Mouse (Mus musculus): Measurements from ENCODE around the gene Clasp1. TPM values are rescaled to one million over a fixed set of nuclear protein-coding genes. Genes with fewer than 3 reads are reported as not detected.

Gene Clasp1
- total RNA-seq (2021), result 10 to 100 TPM; 35.9 to 36.6 TPM
- long read RNA-seq, experiment 1, result 0 reads
- long read RNA-seq, experiment 2, full-length matches to known transcripts, result 1 of 5 reads
- long read RNA-seq, experiment 2, partial matches to known transcripts, result 2 of 5 reads
- long read RNA-seq, experiment 2, other reads (novel, unspliced or antisense), result 2 of 5 reads

DNA sequence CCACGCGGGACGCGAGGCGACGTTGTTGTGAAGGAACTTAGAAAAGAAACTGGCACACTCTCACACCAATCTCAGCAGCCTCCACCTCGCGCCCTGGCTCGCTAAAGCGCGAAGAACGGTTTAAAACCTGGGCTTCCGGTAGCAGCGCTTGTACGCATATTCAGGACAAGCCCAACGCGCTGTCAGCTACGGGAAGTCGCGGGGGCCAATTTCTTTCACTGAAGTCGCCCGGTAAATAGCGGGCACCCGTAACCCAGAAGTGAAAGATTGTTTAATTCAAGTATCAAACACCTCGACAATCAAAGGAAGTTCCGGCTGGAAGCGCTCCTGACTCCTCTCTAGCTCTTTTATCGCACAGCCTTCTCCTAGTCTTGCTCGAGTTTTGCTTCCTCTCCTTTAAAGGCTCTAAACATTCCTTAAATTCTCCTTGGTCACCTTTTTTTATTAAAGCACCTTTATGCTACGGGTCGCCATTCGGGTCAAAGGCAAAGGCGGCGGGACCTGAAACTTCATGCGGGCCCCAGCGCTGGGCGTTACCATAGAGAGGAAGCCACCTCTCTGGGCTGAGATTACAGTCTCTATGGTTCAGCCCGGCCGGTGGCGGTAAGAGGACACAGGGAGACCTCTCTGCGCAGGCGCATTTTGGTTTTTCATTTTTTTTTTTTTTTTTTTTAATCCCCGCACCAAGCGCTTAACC lies at the start of gene Clasp1:
Clasp1 (plus strand) TSS at position 302 of the 697 bp plus-strand sequence.
- DNase-seq (ENCODE audit: low spot score in 2 of 2), result peak; percentile 90 to 93

DNA sequence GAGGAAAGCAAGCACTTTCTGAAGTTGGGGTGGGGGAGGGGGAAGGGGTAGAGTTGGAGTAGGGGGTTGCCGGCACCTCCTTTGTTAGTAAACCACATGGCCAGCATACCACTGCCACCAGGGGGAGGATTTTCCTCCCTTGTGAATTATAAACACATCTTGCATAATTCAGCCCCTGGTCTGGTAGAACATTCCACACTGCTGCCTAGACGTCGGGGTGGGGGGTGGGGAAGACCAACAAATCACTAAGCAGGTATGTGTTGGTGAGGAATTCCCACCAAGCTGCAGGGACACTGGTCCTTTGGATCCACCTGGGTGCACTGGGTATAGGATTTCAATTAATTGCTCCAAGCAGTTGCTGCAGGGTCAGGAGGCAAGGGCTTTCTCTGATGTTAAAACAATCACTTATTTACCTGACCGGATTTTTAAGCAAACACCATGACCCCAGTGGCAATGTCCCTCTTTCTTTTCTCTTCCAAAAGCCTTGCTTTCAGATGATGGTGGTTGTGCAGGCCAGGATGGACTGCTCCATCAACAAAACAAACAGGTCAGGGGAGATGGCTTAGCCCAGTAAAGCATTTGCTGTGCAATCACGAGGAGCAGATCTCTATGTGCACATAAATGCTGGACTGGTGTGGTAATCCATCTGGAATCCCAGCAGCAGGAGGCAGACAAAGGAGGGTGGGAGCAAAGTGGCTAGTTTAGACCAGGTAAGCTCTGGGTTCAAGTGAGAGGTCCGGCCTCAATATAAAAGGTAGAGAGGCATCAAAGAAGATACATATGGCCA lies 45.0 kb upstream of the Clasp1 start:
- DNase-seq (ENCODE audit: low spot score in 2 of 2), result no peak

DNA sequence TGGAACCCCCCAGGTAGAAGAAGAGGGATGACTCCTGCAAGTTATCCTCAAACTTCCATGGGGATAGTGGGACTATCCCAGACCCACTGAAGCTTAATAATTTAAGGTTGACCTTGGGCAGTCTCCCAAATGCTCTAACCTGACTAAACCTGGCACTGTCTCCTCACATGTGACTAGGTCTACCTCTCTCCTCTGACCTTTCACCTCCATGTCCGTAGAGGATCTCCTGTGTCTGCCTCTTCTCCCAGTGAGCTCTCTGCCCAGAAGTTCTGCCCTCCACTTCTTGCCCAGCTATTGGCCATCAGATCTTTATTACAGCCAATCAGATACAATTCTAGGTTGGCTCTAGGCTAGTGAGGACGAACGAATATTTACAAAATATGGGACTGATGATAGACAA lies 38.9 kb upstream of the Clasp1 start:
- no peak for DNase-seq (ENCODE audit: low spot score in 2 of 2)

DNA sequence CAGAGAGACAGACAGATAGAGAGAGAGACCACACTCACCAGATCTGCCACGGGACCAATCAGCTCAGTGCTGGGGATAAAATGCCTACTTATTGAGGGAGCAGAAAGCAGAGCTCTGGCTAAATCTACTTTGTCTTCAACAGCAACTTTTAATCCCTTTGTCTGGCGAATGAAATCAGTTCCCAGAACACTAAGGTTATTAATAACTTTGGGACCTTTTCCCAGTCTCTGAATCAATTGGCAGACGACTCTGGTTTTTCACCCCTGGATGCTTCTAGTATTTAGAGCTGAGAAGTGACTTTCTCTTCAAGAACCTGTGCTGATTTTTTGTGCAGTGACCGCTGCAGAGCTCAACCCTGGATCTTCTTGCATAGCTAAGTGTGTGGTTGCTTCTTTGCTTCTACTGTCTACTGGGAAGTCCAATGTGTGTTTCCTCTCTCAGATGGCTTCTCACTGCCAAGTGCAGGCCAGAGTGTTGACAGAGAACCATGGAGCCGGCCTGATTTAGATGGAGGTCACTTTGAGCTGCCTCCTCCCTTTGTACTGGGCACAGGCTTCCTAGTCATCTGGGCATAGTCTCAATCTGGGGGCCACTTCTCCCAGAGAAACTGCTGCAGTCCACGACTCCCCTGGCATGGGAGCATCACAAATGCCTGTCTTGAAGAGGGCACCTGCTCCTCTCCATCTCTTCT lies 29.6 kb upstream of the Clasp1 start:
- no peak for DNase-seq (ENCODE audit: low spot score in 2 of 2)

DNA sequence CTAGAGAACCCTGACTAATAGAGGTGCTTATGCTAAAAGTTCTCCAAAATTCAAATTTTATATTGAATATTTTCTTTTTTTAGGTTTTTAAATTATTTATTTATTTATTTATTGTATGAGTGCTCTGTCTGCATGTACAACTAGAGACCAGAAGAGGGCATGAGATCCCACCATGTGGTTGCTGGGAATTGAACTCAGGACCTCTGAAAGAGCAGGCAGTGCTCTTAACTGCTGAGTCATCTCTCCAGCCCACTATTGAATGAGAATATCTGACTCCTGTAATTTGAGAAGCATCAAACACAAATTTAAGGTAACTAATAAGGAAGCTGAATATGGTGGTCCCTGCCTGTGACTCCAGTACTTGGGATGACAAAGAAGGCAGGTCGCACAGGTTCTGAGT lies 20.9 kb upstream of the Clasp1 start:
- no peak for DNase-seq (ENCODE audit: low spot score in 2 of 2)

DNA sequence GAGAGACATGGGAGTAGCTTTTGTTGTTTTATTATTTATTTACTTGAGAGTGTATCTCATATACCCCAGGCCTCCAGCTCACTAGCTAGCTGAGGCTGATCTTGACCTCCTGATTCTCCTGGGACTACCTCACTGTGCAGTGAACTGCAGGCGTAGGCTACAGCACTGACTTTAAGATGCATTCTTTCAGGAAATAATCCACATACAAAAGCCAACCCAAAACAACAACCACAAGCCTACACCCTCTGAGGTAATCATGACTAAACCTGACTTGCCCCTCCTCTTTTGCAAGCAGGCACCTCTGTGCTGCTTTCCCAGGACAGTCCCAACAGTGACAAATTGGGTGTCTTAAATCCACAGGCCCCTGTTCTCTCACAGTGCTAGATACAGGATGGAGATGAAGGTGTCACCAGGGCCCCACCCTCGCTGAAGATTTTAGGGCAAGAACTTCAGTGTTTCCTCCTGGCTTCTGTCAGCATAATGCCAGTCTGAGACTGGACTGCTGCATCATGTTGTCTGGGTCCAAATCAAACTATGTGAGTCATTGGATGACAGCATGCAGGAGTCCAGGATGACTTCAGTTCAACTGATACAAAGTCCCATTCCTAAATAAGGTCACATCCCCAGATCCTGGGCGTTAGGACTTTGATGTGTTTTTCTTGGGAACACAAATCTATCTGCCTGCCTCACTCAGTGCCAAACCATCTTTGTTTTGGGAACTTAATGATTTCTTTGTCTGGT lies 20.0 kb upstream of the Clasp1 start:
- DNase-seq (ENCODE audit: low spot score in 2 of 2), result peak in 1 of 2 experiments; percentile 30

DNA sequence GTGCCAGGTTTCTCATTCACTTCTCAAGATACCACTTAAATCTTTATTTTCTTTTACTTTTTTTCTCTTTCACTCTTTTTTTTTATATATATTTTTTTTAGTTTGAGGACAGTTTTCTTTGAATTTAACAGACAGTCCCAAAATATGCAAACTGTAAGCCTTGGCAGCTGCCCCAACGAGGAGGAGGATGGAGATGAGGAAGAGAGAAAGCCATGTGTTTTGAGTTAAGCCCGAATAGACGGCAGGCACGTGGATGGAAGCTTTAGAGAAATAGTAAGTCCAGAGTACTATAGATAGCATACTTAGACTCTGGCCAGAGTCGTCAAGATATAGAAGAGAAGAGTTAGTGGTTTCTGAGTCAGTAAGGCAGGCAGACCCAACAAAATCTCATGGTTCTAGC lies 11.1 kb upstream of the Clasp1 start:
- DNase-seq (ENCODE audit: low spot score in 2 of 2), result no peak

DNA sequence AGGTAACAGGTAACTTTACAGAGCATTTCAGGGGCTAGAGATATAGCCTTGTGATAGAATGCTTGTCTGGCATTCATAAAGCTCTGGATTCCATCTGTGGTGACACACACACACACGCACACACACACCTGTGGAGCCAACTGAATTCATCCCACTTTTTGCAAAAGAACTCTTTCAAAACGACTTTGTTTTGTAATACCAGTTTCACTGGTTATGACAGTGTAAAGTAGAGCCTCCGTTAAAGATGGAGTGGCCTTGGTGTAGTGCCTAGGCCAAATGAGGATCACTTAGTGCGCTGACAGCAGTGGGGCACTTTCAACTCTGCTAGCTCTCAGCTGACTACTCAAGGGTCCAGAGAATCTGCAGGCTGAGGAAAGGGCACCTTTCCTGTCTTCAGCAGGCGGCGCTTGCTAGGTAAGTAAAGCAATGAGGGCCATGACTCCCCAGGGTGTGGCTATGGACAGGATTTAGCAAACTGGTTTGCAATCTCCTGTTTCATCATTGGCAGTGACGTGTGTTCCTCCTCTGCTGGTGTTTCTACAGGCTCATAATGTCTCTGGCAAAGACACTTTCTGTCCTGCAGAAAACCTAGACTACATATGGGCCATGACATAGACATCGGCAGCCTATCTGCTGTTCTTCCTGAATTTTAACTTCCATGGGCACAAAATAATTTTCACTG lies 8.6 kb upstream of the Clasp1 start:
- DNase-seq (ENCODE audit: low spot score in 2 of 2), result no peak

DNA sequence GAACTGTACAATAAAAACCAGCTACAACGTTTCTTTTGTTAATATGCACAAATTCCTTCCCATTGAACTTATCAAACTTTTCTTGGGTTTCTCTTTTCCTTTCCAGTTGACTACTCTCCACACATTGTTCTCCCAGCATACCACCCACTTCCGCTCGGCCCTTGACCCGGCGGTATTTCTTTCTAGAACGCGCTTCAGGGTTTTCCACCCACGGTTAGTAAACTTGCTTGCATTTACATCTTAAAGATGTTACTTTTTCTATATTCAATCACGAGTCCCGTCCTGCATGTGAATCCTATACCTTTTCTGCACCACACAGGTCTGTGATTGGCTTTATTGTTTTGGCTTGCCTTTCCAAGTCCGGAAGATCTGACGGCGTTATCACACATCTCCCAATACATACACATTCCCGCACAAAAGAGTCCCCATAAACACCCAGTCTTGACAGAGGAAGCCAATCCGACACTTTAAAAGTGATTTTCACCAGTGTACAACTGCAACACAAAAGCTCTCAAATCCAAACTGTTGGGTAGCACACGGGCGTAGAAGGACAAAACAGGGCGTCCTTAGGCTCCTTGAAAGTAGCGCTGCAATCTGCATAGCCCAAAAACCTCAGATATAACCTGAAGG lies 616 bp upstream of the Clasp1 start:
- DNase-seq (ENCODE audit: low spot score in 2 of 2), result peak; percentile 56 to 64

DNA sequence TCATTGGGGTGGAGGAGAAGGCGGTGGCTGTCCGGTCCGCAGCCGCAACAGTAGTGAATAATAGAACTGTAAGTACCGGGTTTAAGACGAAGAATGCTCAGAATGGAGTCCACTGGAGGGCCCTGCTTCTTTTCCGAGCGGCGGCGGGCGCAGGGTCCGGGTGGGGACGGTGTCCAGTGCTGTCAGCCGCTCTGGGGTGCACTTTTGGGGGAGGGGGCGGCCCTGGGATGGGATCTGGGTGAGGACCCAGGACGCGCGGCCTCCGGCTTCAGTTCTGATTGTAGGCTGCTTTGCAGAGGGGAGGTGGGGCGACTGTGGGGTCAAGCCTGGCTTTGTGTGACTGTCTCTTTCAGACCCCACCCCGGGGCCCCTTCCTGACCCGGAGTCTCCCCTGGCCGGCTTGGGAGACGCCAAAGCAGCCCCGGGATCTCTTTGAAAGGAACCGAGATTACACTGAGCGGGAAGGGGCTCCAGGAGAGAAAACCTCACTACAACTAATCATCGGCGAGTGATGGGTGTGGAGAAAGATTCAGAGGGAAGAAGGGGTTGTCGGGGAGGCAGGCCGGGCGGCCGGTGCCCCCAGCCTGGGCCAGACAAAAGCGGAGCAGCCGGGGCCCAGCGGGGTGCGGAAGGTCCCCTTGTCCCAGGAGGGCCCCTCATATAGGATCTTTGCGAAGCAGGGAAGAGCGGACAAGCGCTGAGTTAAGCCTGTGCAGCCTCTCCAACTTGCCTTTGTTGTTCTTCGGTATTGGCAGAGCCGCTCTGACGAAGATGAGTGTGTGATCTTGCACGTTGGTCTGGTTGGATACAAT lies 802 bp downstream of the Clasp1 start:
- DNase-seq (ENCODE audit: low spot score in 2 of 2), result peak; percentile 49 to 63

DNA sequence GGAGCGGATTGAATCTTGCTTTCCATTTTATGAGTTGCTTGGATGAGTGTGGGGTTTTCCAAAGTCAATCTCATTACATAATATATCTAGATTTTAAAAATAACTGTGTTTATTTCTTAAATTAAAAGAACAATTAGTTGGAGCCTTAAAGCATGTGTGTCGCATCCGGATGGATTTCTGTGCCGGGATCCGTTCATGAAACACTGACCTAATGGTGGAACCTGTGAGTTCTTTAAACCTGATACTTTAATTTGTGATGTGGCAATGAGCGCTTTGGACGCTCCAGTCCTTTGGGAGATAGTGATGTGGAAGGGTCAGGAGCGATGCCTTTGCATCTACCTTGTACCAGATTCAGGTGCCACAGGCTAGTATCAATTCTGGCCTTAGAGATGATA lies 1.4 kb downstream of the Clasp1 start:
- no peak for DNase-seq (ENCODE audit: low spot score in 2 of 2)

DNA sequence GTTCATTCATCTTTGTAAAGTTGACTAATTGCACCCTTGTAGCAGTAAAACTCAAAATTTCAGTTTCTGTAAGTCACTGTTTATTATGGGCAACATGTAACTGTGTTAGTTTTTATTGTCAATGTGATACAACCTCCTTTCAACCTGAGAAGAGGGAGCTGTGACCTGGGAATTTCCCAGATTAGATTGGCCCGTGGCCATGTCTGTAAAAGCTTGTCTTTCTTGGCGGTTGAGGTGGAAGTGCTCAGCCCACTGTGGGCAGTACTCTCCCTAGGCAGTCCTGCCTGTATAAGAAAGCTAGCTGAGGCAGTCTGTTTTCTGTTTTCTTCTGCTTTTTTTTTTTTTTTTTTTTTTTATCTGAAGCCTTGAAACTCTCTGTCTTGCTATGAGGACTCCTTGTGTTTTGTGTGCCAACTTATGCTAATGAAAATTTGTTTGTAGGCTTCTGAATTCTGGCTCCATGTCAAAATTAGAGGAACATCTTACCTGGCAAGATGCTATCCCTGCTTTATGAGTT lies 2.1 kb downstream of the Clasp1 start:
- no peak for DNase-seq (ENCODE audit: low spot score in 2 of 2)

DNA sequence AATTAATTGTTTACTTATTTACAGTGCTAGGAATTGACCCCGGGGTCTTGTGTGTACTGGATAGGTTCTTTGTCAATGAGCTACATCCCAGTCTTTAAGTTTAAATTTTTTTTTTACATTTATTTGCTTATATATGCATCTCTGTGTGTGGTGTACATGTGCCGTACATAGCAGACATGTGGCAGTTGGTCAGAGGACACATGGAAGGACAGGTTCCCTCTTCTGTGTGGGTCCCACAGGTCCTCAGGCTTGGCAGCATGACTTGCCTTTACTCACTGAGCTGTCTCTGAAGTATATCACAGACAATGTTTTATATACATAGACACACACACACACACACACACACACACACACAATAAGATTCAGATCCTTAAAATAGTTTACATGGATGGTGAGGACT lies 3.4 kb downstream of the Clasp1 start:
- DNase-seq (ENCODE audit: low spot score in 2 of 2), result no peak

DNA sequence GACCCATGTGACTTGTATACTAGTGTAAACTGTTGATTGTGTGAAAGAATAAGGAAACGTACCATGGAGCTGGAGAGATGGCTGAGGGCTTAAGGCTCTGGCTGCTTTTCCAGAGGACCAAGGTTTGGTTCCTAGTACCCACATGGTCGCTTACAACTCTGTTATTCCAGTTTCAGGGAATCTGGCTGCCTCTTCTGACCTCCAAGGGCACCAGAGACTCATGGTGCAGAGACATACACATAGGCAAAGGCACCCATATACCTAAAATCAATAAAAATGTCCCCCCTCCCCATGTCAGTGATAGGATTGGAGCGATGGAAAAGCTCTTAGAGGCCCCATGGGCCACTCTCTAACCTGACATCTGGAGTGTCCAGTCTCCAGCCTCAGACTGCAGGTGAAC lies 5.1 kb downstream of the Clasp1 start:
- no peak for DNase-seq (ENCODE audit: low spot score in 2 of 2)

DNA sequence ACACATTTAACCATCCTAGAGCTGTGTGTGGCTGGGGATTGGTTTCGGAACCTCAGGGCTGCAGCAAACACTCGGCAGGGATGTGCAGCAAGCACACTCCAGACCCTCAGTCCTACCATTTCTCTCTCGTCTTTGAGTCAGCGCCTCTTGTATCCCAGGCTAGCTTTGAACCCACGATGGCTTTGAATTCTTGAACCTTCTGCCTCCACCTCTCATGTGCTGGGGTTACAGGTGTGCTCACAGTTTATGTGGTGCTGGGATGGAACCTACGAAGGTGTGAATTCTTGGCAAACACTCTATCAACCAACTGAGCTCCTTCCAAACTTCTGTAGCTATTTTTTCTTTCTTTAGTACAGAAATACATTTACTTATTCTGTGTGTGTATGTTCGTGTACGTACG lies 9.0 kb downstream of the Clasp1 start:
- DNase-seq (ENCODE audit: low spot score in 2 of 2), result no peak

DNA sequence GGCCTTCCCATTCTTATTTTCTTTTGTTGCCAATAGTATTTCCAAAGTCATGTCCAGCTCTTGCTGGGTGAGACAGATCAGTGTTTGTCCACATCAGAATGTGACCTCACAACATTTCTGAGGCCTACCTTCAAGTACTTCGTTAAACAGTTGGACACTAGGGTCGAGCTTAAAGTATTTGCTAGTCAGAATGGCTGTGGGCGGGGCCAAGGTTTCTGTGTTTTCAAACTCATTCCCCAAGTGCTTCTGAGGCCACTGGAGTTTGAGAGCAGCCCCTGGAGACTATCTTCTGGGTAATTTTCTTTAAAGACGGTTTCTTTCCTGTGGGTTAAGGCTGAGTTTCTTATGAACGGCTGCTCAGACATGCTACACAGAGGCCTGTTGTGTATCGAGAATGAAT lies 9.7 kb downstream of the Clasp1 start:
- no peak for DNase-seq (ENCODE audit: low spot score in 2 of 2)

DNA sequence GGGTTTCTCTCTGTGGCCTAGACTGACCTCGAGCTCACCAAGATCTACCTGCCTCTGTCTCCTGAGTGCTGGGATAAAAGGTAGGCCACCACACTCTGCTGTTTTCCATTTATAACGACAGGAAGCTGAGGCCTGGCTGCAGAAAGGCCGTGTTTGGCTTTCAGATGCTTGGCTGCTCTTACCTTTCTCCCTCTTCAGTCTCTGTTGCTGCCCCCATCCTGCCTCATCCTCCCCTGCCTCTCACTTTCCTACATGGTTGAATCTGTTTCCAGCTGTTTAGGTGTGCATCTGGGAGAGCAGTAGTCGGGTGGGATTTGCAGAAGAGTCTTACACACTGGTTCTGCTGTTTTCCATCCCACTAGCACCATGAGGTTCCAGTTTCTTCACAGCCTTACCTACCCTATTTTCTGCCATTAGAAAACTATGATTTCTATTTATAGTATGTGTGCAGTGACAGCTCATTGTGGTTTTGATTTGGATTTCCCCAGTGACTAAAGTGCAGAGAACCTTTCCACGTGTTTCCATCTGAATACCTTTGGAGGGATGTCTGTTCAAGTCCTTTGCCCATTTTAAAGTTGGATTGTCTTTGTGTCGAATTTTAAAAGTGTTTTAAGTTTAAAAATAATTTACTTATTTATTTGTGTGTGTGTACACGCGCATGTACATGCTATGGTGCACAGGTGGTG lies 10.9 kb downstream of the Clasp1 start:
- DNase-seq (ENCODE audit: low spot score in 2 of 2), result no peak

DNA sequence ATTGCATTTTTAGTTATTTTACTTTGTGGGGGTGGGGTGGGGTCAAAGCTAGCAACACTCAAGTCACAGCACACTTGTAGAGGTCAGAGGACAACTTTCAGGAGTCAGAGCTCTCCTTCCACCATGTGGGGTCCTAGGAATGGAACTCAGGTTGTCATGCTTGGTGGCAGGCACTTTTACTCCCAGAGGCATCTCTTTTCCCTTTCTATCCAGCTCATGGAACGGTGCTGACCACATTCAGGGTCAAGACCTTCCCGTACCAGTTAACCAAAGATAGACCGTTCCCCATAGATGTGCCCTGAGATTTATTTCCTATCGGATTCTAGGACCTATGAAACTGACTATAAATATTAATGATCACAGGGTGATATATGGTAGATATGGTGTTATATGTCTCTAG lies 13.1 kb downstream of the Clasp1 start:
- DNase-seq (ENCODE audit: low spot score in 2 of 2), result no peak
